Mouse (Mus musculus) adrenal gland, postnatal 25 days (tissue): ENCODE data around the gene Galnt17. TPM values are rescaled to one million over a fixed set of nuclear protein-coding genes. Genes with fewer than 3 reads are reported as not detected.

Experiments used
- DNase-seq: peaks from one replicate; pipeline ENCODE4 v3.0.0; 2021; ENCODE audit warnings: mixed read lengths
- long read RNA-seq: library from polyadenylated mRNA; stranded (forward); transcript quantifications from one replicate; pipeline ENCODE4 v2.0.0, GENCODE M21; 2021
- total RNA-seq: library from RNA; stranded (reverse); gene quantifications from 2 replicates; pipeline ENCODE4 v1.2.3, GENCODE M21; 2021

Galnt17 gene
- 3.7 and 4.1 TPM in 2 replicates for total RNA-seq
- long read RNA-seq = 0 reads

DNA sequence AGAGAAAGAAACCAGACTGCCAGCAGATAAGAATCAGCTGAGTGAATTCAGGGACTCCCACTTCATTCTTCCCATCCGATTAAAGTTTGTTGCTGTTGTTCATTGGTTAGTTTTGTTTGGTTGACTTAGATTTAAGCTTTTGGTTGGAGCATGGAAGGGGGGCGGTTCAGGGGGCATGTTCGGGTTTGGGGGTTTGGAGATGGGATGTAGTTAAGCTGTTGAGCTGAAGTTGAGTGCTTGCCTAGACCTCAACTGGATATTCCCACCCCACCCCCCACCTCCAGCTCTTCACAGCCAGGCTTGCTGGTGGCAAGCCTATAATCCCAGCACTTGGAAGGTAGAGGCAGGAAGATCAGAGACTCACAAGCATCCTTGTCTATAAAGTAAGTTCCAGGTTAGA lies at the start of gene Galnt17:
Gene Galnt17 (minus strand): TSS at position 101 of the 400 bp plus-strand sequence.
- DNase-seq = no peak

DNA sequence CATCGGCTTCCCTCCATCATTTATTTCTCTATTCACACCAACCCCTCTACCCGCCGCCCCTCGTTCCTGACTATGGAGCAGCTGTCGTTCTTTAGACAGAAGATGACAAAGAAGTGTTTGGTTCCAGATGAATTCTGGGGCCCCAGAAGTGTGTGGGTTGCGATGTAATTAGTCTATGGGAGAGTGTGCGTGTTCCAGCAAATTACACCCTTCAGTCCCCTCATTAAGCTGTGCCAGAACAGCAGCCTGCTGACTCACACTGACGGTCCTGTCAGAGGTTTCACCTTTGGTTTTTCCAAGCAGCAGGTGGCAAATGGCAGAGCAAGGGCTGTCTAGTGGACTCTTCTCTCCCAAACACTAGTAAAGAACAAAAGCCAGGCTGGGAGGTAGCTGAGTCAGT lies 26.2 kb upstream of the Galnt17 start:
- DNase-seq = no peak

DNA sequence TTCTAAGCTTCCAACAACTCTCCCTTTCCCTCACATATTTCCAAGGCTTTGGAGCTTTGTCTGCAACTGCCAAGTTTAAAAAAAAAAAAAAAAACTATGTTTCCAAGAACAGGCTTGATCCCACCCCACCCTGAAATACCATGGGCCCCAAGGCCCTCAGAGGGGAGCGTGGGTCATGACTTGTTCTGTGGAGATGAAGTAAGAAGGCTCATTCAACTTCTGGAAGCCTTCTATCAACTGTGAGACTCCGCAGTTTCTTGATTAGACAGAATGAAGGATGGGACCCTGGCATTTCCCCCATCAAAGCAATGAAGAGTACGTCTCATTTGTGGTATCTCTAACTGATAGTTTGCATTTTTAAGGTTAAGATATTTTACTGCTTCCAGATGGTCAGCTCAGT lies 13.0 kb upstream of the Galnt17 start:
- no peak for DNase-seq

DNA sequence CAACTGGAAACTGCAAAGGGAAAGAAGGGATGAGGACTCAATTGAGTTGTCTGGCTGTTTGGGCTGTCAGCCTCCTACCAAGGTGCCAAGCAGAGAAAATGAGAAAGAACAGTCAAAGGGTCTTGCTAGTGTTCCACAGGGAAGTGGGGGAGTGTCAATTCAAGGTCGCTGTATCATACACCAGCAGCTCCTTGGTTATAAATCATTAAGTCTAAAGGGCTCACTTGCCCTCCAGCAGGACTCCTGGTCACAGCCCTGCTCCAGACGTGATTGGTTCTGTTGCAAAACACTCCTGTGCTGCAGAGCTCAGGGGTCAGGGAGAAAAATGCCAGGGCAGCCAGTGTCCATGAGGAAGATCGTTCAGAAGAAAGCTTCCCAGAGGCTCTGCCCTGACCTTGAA lies 11.3 kb upstream of the Galnt17 start:
- DNase-seq = no peak

DNA sequence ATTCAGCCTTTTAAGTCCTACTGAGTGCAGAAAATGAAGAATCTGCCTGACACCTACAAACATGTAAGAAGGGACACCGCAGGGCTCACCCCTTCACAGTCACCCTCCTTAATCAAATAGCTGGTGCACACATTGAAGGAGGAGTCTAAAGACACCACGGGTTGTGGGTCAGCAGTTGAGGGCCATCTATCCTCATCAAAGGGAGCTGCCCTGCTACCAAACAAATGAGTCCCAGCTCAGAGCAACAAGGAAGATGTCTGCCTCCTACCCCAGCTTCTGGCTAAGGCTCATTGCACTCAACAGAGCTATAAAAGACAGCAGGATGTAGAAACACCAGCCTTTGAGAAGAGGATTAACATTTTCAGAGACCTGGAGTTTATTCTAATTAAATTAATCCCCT lies 10.8 kb upstream of the Galnt17 start:
- no peak for DNase-seq

DNA sequence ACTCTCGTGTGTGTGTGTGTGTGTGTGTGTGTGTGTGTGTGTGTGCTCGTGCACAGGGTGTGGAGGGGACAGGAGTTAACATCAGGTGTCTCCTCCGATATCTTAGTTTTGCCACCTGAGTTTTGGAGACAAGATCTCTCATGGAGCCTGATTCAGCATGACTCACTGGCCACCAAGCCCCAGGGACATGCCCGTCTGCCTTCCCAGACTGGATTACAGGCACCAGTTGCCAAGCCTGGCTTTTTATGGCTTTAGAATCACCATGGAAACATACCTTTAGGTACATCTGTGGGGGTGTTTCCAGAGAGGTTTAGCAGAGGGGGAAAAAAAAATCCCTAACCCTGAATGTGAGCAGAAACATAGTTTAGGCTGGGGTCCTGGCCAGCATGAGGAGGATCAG lies 6.7 kb upstream of the Galnt17 start:
- no peak for DNase-seq

DNA sequence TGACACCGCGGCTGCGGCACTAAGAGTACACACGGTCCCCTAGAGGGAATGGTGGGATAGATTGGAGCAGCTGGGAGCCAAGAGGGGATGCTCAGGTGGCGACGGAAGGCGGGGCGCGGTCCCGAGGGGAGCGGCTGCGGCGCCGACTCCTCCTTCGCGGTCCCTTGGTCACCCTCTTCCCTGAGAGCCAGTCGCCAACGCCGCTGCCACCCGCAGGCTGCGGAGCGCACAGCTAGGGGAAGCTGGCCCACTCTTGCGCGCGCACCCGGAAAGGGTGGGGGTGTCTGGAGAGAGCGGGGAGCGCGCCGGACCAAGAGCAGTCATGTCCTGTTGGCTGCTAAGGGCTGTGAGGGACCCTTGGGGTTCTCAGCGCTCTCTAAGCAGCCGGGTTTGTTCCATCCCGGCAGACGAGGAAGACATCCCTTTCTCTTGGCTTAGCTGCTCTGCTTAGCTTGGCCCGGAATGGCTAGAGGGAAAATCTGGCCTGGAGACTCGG lies 593 bp downstream of the Galnt17 start:
- peak; percentile 78 for DNase-seq

DNA sequence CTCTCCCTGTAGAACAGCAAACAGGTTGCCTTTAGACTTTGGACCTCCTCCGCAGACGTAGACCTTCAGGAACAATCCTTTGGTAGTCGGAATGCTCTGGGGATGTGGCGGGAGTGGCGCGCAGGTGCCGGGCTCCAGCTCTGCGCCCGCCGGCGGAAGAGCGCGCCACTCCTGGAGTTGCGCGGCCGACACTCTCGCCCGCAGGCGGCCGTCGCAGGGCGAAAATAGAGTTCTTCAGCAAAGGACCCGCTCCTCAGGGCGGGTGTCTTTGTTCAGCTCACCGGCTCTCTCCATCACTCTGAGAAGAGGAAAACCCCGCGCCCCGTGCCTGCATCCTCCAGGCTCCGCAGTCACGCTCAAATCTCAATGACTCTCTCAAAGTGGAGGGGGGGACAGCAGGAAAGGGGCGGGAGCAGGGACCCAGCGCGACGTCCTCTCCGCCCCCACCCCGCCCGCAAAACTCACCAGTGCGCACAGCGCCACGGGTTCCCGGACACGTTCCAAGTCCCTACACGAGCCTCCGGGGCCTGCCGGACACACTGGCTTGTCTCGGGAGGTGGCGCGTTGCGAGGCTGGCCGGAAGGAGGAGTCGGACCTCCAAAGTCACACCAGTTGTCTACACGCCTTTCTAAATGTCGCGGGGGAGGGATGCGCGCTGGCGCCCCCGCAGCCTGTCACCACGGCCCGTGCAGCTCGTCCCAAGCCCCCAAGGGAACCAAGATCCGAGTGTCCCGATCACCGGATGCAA lies 1.2 kb downstream of the Galnt17 start:
- peak; percentile 26 for DNase-seq

DNA sequence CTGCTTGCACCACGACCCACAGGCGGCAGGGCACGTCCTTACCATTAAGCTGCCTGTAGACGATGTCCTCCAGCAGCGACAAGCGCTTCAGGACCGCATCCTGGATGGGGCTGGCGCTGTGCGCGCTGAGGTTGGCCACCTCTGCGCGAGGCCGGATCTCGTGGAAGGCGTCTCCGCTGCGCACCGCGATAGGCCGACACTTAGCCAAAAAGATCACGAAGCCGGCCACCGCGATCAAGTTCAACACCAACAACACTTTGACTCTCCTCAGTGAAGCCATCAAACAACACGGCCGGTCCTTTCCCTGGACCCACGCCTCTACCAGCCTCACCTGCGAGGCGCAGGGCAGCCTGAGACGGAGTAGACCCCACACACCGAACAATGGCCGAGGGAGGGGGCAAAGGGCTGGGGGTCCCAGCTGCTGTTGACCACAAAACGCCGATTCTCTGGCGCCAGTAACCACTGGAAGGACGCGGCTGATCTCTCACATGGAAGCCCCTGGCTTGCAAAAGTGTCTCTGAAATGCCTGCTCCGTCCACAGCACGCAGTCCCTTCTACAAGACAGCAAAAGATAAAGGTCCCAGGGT lies 1.9 kb downstream of the Galnt17 start:
- peak; percentile 18 for DNase-seq

DNA sequence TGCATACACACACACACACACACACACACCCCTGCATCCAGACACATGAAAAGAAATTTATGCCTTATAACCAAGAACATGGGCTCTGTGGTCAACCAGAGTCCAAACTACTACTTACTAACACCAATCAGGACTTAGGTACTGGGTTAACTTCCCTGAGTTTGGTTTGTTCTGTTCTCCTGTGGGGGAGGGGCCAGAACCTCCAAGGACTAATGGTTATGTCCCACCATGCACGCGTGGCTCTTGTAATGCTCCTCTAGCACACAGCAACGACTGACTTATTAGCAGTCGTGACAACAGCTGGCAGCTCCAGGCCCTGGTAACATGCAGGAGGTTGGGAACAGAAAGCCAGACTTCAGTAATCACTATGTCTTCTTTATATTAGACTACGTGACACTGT lies 3.1 kb downstream of the Galnt17 start:
- DNase-seq = no peak

DNA sequence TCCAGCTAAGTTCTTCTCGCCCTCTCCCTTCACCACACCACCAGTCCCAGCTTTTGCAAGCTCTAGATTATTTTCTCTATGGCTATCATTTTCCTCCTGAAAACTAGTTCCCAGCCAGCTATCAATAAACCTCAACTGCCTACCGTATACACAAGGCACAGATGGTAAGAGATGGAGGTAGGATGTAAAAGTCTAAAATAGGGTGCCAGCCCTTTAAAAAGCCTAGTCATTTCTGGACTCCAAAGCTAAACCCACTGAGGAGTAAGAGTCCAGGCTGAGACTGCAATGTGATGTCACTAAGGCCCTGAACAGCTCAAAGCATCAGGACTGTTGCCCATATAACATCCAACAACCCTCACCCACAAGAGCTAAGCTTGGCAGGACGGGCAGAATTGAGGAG lies 6.8 kb downstream of the Galnt17 start:
- DNase-seq = no peak

DNA sequence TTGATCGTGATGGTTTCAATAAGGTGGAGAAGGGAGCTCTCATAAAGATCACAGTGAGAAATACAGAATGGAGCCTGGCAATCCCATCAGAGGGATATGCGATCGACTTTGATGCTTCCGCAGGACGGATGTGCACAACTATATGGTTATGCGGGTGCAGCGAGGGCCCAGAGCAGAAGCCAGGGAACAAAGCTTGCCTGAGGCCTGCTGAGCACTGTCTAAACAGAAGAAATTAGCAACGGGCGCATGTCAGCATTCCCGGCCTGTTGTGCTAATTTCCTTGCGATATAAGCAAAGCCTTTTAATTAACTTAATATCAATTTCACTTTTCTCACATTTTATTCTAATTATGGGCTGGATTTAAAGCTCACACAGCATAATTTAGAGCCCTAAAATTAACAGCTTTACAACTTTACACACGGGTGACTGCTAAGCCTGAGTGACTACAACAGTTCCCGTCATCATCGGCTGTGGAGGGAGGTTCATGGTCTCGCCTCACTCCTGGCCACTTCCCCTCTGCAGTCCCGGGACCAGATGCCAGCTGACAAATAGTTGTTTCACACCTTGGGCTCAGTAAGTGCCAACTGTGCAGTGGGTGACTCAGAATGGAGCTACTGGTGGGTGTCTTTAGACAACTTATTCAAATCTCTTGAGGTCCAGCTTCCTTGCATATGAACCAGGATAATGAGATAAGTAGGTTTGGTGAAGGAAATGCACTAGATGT lies 14.4 kb downstream of the Galnt17 start:
- DNase-seq = no peak

DNA sequence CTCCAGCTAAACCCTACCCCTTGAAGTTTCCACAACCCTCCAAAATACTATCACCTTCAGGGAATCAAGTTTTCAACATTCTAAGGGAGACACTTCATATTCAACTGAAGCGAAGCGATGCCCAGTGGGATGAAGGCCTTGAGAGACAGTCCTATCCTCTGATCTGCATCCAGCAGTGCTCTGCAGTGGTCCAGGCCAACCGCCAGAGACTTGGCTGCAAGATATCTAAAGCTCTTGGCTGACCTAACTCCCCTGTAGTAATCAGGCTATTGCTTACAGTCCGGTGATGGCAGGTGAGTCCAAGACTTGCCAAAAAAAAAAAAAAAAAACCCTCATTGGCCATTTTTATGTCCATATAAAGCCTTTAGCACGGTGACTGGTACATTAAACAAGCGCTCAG lies 21.2 kb downstream of the Galnt17 start:
- no peak for DNase-seq

DNA sequence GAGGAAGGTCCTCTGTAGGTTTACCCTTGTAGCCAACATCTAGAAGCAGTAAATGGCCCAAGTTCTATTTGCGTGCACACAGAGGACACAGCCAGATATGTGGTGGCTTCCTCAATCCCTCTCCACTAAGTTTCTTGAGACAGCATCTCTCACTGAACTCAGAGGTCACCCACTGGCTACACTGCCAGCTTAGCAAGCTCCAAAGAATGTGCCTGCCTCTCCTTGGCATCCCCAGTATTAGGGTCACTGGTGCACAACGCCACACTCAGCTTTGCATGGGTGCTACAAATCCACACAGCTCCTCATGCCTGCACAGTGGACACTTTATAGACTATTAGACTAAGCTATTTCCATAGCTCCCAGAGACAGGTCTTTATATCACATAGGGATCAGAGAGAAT lies 21.6 kb downstream of the Galnt17 start:
- no peak for DNase-seq

DNA sequence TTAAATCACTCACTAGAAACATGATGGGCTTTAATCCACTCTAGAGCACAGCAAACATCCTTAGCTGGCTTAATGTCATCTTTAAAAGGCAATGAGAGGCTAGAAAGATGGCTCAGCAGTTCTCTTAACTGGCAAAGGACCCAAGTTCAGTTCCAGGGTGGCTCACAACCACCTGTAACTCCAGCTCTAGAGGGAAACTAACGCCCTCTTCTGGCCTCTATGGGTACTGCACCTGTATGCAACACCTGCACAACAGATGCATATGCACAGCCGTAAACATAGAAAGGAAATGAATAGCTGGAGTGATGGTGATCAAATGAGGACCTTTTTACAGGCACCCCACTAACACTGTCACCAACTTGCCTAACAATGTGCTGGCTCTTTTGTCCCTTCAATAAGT lies 27.9 kb downstream of the Galnt17 start:
- DNase-seq = no peak

DNA sequence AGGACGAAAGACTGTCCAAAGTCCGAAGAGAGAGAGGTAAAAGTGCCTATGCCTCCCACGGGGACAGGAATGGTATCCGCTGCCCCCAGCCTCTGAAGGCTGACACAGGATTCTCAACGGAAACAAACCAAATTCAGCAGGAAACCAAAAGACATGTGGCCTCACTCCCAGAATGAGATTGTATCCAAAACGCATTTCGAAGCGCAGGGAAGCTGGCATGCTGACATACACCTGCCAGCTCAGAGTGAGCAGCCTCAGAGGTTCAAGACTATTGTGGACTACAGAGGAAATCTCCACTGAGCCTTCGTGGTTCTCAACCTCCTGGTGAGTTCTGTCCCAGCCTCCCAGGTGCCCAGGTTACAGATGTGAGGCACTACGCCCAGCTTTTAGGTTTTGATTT lies 29.0 kb downstream of the Galnt17 start:
- no peak for DNase-seq

DNA sequence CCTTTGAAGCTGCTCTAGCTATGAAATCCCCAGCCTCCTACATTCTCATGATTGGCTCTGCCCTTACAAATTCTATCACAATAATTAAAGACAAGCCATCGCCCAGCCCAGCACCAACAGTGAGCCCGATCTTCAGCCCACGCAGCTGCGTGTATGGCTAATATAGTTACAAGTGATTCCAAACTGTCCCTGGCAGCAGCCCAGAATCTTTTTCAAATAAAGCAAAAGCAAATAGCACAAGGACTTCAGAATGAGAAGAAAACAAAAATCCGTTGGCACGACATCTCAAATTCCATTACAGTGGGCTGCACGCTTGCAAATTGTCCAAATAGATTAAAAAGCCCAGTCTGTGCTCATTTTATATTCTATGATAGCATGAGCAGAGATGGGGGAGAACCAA lies 31.1 kb downstream of the Galnt17 start:
- DNase-seq = no peak

DNA sequence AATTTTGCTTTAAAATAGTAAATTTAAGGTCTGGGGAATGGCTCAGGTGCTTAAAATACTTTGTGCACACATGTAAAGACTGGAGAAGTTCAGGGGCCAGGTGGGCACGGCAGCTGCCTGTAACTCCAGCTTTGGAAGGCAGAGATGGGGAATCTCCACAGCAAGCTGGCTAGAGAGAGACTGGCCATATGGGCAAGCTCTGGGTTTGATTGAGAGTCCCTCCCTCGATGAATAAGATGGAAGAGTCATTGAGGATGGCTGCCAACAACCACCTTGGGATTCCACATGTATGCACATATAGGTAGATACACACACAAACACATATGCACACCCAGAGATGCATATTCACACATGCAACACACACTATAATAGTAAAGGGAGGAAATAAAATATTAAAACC lies 42.0 kb downstream of the Galnt17 start:
- no peak for DNase-seq

DNA sequence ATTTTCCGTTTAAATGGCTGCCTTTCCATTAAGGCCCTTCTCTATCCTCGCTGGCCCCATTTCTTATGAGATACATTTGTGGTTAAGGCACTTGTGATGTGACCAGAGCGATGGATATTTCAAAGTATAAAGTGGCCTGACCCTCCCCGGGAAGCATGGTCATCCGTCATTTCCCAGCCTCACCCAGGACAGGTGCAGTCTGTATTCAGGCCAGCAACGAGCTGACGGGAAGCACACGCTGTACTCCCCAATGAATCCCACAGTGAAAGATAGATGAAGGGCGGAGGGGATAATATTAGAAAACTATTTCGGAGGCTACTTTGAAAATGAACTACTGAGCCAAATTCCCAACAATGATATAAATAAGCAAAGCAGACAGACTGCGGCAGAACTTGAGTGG lies 44.2 kb downstream of the Galnt17 start:
- no peak for DNase-seq

DNA sequence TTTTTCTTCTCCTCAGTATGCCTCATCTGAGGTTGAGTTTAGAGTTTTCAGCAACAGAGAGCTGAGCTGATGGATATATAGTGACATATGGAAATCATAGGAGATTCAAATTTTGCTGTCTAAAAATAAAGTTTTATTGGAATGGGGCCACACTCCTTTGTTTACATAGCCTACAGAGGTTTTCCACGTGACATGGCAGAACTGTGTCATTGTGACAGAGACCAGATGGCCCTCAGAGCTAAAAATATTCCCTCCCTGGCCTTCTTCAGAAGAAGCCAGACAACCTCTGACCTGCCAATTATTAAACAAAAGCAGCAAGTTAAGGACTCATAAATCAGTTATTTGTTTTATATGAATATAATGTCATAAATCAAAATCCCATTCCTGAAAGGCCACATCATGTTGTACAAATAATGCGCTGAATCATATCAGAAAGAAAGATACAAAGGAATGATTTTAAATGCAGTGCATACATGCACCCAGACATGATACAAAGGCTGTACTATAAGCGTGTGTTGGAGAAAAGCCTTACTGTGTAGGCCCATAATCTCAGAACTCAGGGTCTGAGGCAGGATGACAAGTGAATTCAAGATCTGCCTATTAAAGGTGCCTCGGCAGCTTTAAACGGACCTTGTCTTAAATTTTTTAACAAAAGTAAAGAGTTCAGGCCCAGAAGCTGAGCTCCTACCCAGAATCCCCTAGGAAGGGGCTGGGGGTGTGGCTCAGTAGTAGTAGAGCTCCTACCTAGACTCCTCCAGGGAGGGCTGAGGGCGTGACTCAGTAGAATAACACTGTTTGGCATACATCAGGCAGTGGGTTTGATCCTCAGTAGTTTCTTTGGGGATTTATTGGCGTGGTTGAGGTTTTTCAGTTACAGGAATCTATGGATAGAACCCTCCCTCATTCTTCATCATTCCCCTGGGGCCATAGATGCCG lies 57.3 kb downstream of the Galnt17 start:
- DNase-seq = no peak

DNA sequence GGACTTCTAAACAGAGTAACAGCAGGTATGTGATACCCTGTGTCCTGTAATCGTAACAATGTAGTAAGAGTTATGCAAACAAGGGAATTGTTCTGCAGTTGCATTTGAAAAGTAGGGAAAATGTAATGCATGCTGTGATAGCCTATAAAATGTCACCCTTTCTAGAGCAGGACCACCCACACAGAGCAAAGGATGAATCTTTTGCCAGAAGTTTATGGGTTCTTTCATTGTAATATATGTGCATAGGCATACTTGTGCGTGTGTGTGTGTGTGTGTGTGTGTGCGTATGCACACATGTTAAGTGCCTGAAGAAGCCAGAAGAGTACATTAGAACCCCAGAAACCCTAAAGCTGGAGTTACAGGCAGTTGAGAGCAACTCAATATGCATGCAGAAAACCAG lies 59.9 kb downstream of the Galnt17 start:
- DNase-seq = no peak

DNA sequence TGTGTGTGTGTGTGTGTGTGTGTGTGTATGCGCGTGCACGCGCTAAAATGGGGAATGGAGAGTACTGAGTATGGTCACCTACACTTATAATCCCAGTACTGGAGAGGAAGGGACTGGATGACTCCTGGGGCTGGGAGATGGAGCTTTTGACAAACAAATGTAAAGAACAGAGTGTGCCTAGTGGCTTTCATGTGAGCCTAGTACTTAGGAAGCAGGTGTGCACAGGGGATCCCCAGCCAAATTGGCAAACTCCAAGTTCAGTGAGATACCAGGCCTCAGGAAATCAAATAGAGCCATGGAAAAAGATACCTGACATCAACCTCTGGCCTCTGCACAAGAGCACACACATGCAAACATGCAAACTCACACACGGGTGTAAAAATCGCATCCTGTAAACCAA lies 61.7 kb downstream of the Galnt17 start:
- DNase-seq = no peak
